In genomic region chr9:13563475-13564414, GRCm38 (mm10) we compare ENCODE assay signal across 8 mouse cellular contexts.
DNase-seq lines count a peak whose midpoint lies in the region; ATAC-seq and TF ChIP-seq lines count a peak whose summit lies in the region.

No protein-coding gene starts in this region.

- WGBS in neural tube, embryonic 13.5 days = 69% methylated on average over 10 of the region's 10 CpGs
- 26% methylated on average over 10 of the region's 10 CpGs for WGBS in heart, embryonic 12.5 days
- 24% methylated on average over 10 of the region's 10 CpGs for WGBS in lung, embryonic 14.5 days
- 52% methylated on average over 10 of the region's 10 CpGs for WGBS in stomach, embryonic 15.5 days
- 78% methylated on average over 10 of the region's 10 CpGs for WGBS in thymus, adult 2 months

- H3K36me3 ChIP-seq in neural tube, embryonic 13.5 days = no peaks in the 10 kb centered on the region
- H3K36me3 ChIP-seq in heart, embryonic 12.5 days = no peaks in the 10 kb centered on the region
- no peaks in the 10 kb centered on the region for H3K36me3 ChIP-seq in lung, embryonic 14.5 days (ENCODE audit: insufficient read depth)
- no peaks in the 10 kb centered on the region for H3K36me3 ChIP-seq in stomach, embryonic 15.5 days
- no peaks in the 10 kb centered on the region for H3K36me3 ChIP-seq in thymus, adult 2 months (ENCODE audit: control insufficient read depth, insufficient read depth, low read length)

- no peak for DNase-seq in neural tube, embryonic 10.5 days (ENCODE audit: extremely low spot score, low spot score)
- DNase-seq in cerebellum, adult 8-10 months = peak; percentile 89
- DNase-seq in kidney, postnatal 10 days = peak; percentile 71
- peak; percentile 82 for DNase-seq in lung, embryonic 14.5 days
- no peak for DNase-seq in thymus, adult 2 months

- peak; percentile 21; the same call in 1 of the 2 replicates for ATAC-seq in neural tube, embryonic 13.5 days (ENCODE audit: low read depth)
- peak; percentile 57; the same call in 1 of the 2 replicates for ATAC-seq in heart, embryonic 12.5 days (ENCODE audit: insufficient number of reproducible peaks, low FRiP score)
- ATAC-seq in lung, embryonic 14.5 days (ENCODE audit: insufficient read depth) = peak; percentile 74
- no peak for ATAC-seq in stomach, embryonic 15.5 days (ENCODE audit: insufficient read depth, low FRiP score, low read depth)

- no peaks in the 10 kb centered on the region for H3K9me3 ChIP-seq in neural tube, embryonic 13.5 days
- no peaks in the 10 kb centered on the region for H3K9me3 ChIP-seq in heart, embryonic 12.5 days (replicated peaks)
- no peaks in the 10 kb centered on the region for H3K9me3 ChIP-seq in lung, embryonic 14.5 days (ENCODE audit: low read depth, low read length)
- H3K9me3 ChIP-seq in stomach, embryonic 15.5 days = no peaks in the 10 kb centered on the region

- H3K27me3 ChIP-seq in neural tube, embryonic 13.5 days = no peaks in the 10 kb centered on the region
- no peaks in the 10 kb centered on the region for H3K27me3 ChIP-seq in heart, embryonic 12.5 days (replicated peaks)
- H3K27me3 ChIP-seq in lung, embryonic 14.5 days (ENCODE audit: insufficient read depth, low read length) = no peaks in the 10 kb centered on the region
- no peaks in the 10 kb centered on the region for H3K27me3 ChIP-seq in stomach, embryonic 15.5 days (replicated peaks)
- no peaks in the 10 kb centered on the region for H3K27me3 ChIP-seq in thymus, adult 2 months (ENCODE audit: control insufficient read depth, insufficient read depth, low read length)

- peaks cover 42% of the 10 kb centered on the region for H3K4me1 ChIP-seq in neural tube, embryonic 13.5 days (replicated peaks)
- peaks cover 28% of the 10 kb centered on the region for H3K4me1 ChIP-seq in heart, embryonic 12.5 days (replicated peaks)
- peaks cover 18% of the 10 kb centered on the region; the same call in 1 of the 2 replicates for H3K4me1 ChIP-seq in lung, embryonic 14.5 days (ENCODE audit: insufficient read depth)
- H3K4me1 ChIP-seq in stomach, embryonic 15.5 days = peaks cover 14% of the 10 kb centered on the region
- peaks cover 11% of the 10 kb centered on the region; the same call in 1 of the 2 replicates for H3K4me1 ChIP-seq in thymus, adult 2 months (replicated peaks; ENCODE audit: control insufficient read depth, insufficient read depth, low read length)

- no peak overlapping the region for H3K4me3 ChIP-seq in neural tube, embryonic 13.5 days
- H3K4me3 ChIP-seq in heart, embryonic 12.5 days = no peak overlapping the region
- no peak overlapping the region for H3K4me3 ChIP-seq in lung, embryonic 14.5 days (ENCODE audit: low read depth, low read length)
- H3K4me3 ChIP-seq in stomach, embryonic 15.5 days (replicated peaks) = no peak overlapping the region
- no peak overlapping the region for H3K4me3 ChIP-seq in thymus, adult 2 months (ENCODE audit: control insufficient read depth, insufficient read depth, low read length)

- no peak overlapping the region; the same call in 1 of the 2 replicates for H3K27ac ChIP-seq in neural tube, embryonic 13.5 days (replicated peaks)
- H3K27ac ChIP-seq in heart, embryonic 12.5 days (ENCODE audit: poor library complexity, severe bottlenecking) = peak overlapping the region; percentile 89
- peak overlapping the region; percentile 68 for H3K27ac ChIP-seq in lung, embryonic 14.5 days (ENCODE audit: low read depth)
- H3K27ac ChIP-seq in stomach, embryonic 15.5 days = peak overlapping the region; percentile 61; the same call in 1 of the 2 replicates
- no peak overlapping the region; the same call in 1 of the 2 replicates for H3K27ac ChIP-seq in thymus, adult 2 months (ENCODE audit: control insufficient read depth, insufficient read depth, low read length)

- no peak for TF ChIP-seq CTCF in lung, embryonic 14.5 days (IDR thresholded peaks at IDR 0.05; ENCODE audit: low read depth)
- TF ChIP-seq CTCF in thymus, adult 2 months (IDR thresholded peaks at IDR 0.05; ENCODE audit: borderline replicate concordance, control insufficient read depth, extremely low read depth, insufficient read depth, low read length, poor library complexity) = no peak

- H3K4me2 ChIP-seq in neural tube, embryonic 13.5 days = no peak overlapping the region
- H3K4me2 ChIP-seq in heart, embryonic 12.5 days = peak overlapping the region; percentile 32
- peak overlapping the region; percentile 4 for H3K4me2 ChIP-seq in lung, embryonic 14.5 days
- H3K4me2 ChIP-seq in stomach, embryonic 15.5 days = no peak overlapping the region

- no peak for TF ChIP-seq POLR2A in thymus, adult 2 months (IDR thresholded peaks at IDR 0.05; ENCODE audit: control insufficient read depth, extremely low read depth, insufficient read depth, low read length, poor library complexity)

- H3K9ac ChIP-seq in neural tube, embryonic 13.5 days = no peak overlapping the region; the same call in 1 of the 2 replicates
- peak overlapping the region; percentile 25; the same call in 1 of the 2 replicates for H3K9ac ChIP-seq in heart, embryonic 12.5 days
- no peak overlapping the region for H3K9ac ChIP-seq in lung, embryonic 14.5 days
- no peak overlapping the region for H3K9ac ChIP-seq in stomach, embryonic 15.5 days

Comparison
In these comparisons a context has a peak if more than half of its experiments do, and no peak if none do; other contexts are left out.
1. H3K27ac ChIP-seq: peak in heart, embryonic 12.5 days (single experiment), lung, embryonic 14.5 days (single experiment) and stomach, embryonic 15.5 days (single experiment); none in neural tube, embryonic 13.5 days (single experiment) and thymus, adult 2 months (single experiment).
2. H3K4me2 ChIP-seq: peak in heart, embryonic 12.5 days (single experiment) and lung, embryonic 14.5 days (single experiment); none in neural tube, embryonic 13.5 days (single experiment) and stomach, embryonic 15.5 days (single experiment).
3. DNase-seq: peak in cerebellum, adult 8-10 months (single experiment), kidney, postnatal 10 days (single experiment) and lung, embryonic 14.5 days (single experiment); none in neural tube, embryonic 10.5 days (single experiment) and thymus, adult 2 months (single experiment).